Mouse (Mus musculus) Patski (cell line): ENCODE results near the gene Stxbp5l. TPM values are rescaled to one million over a fixed set of nuclear protein-coding genes. Genes with fewer than 3 reads are reported as not detected.
"Not testable (repeated sequence)": the region's sequence is repeated elsewhere in the genome, so short reads cannot be mapped to it uniquely, and the experiment has no call there.

ENCODE experiments used
- ATAC-seq: fragments of 100-300 bp; one replicate; pipeline ENCODE4 v1.8.0; 2021
- CTCF ChIA-PET: fragments of 350-600 bp; sonication (Branson Sonifier 250); formaldehyde crosslinking; loops from one replicate; lab custom pipeline; 2022; ENCODE audit warnings: inconsistent platforms; lab: Charles Lee
- POLR2A ChIA-PET: fragments of 350-600 bp; sonication (Branson Sonifier 250); formaldehyde crosslinking; loops from one replicate; lab custom pipeline; 2022; ENCODE audit warnings: antibody characterized with exemption, inconsistent platforms; lab: Charles Lee
- DNase-seq: peaks from one replicate; pipeline ENCODE4 v3.0.0-alpha.2; 2011; ENCODE audit warnings: low read depth, low spot score
- H3K27me3 ChIP-seq: fragments of 371-371 bp; one replicate; pipeline ENCODE4 v1.5.1; 2021
- CTCF ChIP-seq: fragments of 100-300 bp; IDR thresholded peaks from one replicate; pipeline ENCODE4 v1.5.1; 2021
- in situ Hi-C: fragments of 300-500 bp; cut with MboI; formaldehyde crosslinking; loops from 3 replicates; pipeline ENCODE4 v1.11.1; 2018; ENCODE audit warnings: low pct_unique_long_range_greater_than_20kb, mixed read lengths
- polyA plus RNA-seq: library from polyadenylated mRNA; unstranded; gene quantifications from one replicate; pipeline ENCODE4 v1.2.3, GENCODE M21; 2021

The Stxbp5l gene
- polyA plus RNA-seq, 1 experiment from 2014 or later = 0.12 TPM

- POLR2A ChIA-PET = no interaction called here
- DNase-seq (no peak), ATAC-seq (no peak)
- in situ Hi-C loops = loop anchor here (25.0 kb wide), 1 partner anchor 657 kb away; no protein-coding TSS in a partner anchor
- TF ChIP-seq CTCF = no peak
- H3K27me3 ChIP-seq = peaks cover 37% of the 10 kb centered on the region
- CTCF ChIA-PET = no interaction called here
Measured at GRCm38 (mm10) chr16:37280206-37280605, 104.6 kb downstream of the Stxbp5l start.

- no peak for DNase-seq
- CTCF ChIA-PET = no interaction called here
- no peak for TF ChIP-seq CTCF
- in situ Hi-C loops = no loop called here
- ATAC-seq = no peak
- POLR2A ChIA-PET = interaction anchor here (0.6 kb wide), 1 partner anchor 581 kb away, joined by 3 read pairs; no protein-coding TSS in a partner anchor
- peaks cover 24% of the 10 kb centered on the region for H3K27me3 ChIP-seq
Measured at GRCm38 (mm10) chr16:37273681-37274080, 111.1 kb downstream of the Stxbp5l start.

- ATAC-seq (no peak), DNase-seq (no peak)
- TF ChIP-seq CTCF = no peak
- H3K27me3 ChIP-seq = peaks cover 35% of the 10 kb centered on the region
- ChIA-PET CTCF (no interaction called here), POLR2A (no interaction called here)
- in situ Hi-C loops = no loop called here
Measured at GRCm38 (mm10) chr16:37261678-37262077, 123.1 kb downstream of the Stxbp5l start.

GRCm38 (mm10) chr16:37219151-37219550 lies 165.6 kb downstream of the Stxbp5l start:
- DNase-seq (no peak), ATAC-seq (no peak)
- in situ Hi-C loops = no loop called here
- no peak for TF ChIP-seq CTCF
- POLR2A ChIA-PET = no interaction called here
- CTCF ChIA-PET = no interaction called here
- peaks cover 3% of the 10 kb centered on the region for H3K27me3 ChIP-seq

GRCm38 (mm10) chr16:37208783-37209182 lies 176.0 kb downstream of the Stxbp5l start:
- peaks cover 10% of the 10 kb centered on the region for H3K27me3 ChIP-seq
- DNase-seq (no peak), ATAC-seq (no peak)
- ChIA-PET POLR2A (no interaction called here), CTCF (no interaction called here)
- in situ Hi-C loops = no loop called here
- no peak for TF ChIP-seq CTCF

GRCm38 (mm10) chr16:37194152-37194551 lies 190.6 kb downstream of the Stxbp5l start:
- no peak for TF ChIP-seq CTCF
- ATAC-seq = no peak
- DNase-seq = no peak
- ChIA-PET CTCF (no interaction called here), POLR2A (no interaction called here)
- in situ Hi-C loops = no loop called here
- peaks cover 47% of the 10 kb centered on the region for H3K27me3 ChIP-seq

GRCm38 (mm10) chr16:37125190-37125589 lies 259.6 kb downstream of the Stxbp5l start:
- in situ Hi-C loops, POLR2A ChIA-PET, DNase-seq, ATAC-seq, CTCF ChIA-PET: not testable (repeated sequence)
- H3K27me3 ChIP-seq = peaks cover 21% of the 10 kb centered on the region

GRCm38 (mm10) chr16:37109285-37109684 lies 275.5 kb downstream of the Stxbp5l start:
- ChIA-PET POLR2A (no interaction called here), CTCF (interaction anchor here (0.9 to 1.2 kb wide), 3 partner anchors 10 to 575 kb away, joined by 3 to 8 read pairs (median 3); no protein-coding TSS in a partner anchor)
- peak; percentile 76 for ATAC-seq
- H3K27me3 ChIP-seq = peaks cover 49% of the 10 kb centered on the region
- in situ Hi-C loops = no loop called here
- peak; percentile 79 for TF ChIP-seq CTCF
- no peak for DNase-seq

- no peak for TF ChIP-seq CTCF
- peaks cover 46% of the 10 kb centered on the region for H3K27me3 ChIP-seq
- ATAC-seq (no peak), DNase-seq (no peak)
- ChIA-PET CTCF (interaction anchor here (0.9 to 1.4 kb wide), 3 partner anchors 13 to 575 kb away, joined by 3 to 8 read pairs (median 3); no protein-coding TSS in a partner anchor), POLR2A (no interaction called here)
- in situ Hi-C loops = no loop called here
Measured at GRCm38 (mm10) chr16:37108763-37109162, 276.0 kb downstream of the Stxbp5l start.

- no peak for DNase-seq
- POLR2A ChIA-PET = no interaction called here
- in situ Hi-C loops = loop anchor here (10.0 kb wide), 1 partner anchor 580 kb away; no protein-coding TSS in a partner anchor
- H3K27me3 ChIP-seq = no peaks in the 10 kb centered on the region
- CTCF ChIA-PET = interaction anchor here (1.4 kb wide), 1 partner anchor 12 kb away, joined by 5 read pairs; no protein-coding TSS in a partner anchor
- ATAC-seq = no peak
- no peak for TF ChIP-seq CTCF
Measured at GRCm38 (mm10) chr16:37094169-37094833, 290.5 kb downstream of the Stxbp5l start.

- no peaks in the 10 kb centered on the region for H3K27me3 ChIP-seq
- no peak for TF ChIP-seq CTCF
- ATAC-seq (no peak), DNase-seq (no peak)
- ChIA-PET CTCF (no interaction called here), POLR2A (no interaction called here)
- in situ Hi-C loops = loop anchor here (10.0 kb wide), 1 partner anchor 585 kb away; no protein-coding TSS in a partner anchor
Measured at GRCm38 (mm10) chr16:37089648-37090047, 295.1 kb downstream of the Stxbp5l start.
